Mouse (Mus musculus) heart, adult 9 months (tissue): Measurements from ENCODE around the gene Plaur.
A peak's percentile ranks its signal among the peaks of the same experiment; 100 is the strongest.

Experiments used
- DNase-seq, 2 experiments: peaks; one replicate each; pipeline ENCODE4 v3.0.0; 2022; ENCODE audit warnings: low spot score in 2 of 2

The Plaur gene

DNA sequence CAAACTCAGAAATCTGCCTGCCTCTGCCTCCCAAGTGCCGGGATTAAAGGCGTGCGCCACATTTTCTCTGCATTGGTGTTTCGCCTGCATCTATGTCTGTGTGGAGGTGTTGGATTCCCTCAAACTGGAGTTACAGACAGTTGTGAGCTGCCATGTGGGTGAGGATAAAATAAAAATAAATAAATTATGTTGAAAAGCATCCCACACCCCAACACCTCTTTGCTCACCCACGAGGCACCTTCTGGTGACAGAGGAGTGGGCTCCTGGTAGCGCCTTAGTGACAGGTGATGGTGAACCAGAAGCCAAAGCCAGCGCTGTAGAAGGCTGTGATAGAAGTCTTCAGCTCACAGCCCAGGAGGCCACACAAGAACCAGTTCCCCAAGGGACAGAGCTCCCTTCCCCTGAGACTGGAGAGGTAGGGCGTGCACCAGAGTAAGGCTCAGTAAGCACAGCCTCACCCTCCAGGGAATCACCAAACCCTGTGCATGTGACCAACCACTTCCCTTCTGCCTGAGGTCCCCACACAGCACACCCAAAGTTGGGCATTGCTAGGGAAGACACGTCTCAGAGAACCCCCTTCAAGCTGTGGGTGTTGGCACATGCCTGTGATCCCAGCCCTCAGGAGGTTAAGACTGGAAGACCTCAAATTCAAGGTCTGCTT is 16.9 kb upstream of the Plaur start:
- peak in 1 of 2 experiments; percentile 25 for DNase-seq

- no peak for DNase-seq
These were observed 15.5 kb upstream of the Plaur start for GRCm38 (mm10) chr7:24446697-24447340.

DNA sequence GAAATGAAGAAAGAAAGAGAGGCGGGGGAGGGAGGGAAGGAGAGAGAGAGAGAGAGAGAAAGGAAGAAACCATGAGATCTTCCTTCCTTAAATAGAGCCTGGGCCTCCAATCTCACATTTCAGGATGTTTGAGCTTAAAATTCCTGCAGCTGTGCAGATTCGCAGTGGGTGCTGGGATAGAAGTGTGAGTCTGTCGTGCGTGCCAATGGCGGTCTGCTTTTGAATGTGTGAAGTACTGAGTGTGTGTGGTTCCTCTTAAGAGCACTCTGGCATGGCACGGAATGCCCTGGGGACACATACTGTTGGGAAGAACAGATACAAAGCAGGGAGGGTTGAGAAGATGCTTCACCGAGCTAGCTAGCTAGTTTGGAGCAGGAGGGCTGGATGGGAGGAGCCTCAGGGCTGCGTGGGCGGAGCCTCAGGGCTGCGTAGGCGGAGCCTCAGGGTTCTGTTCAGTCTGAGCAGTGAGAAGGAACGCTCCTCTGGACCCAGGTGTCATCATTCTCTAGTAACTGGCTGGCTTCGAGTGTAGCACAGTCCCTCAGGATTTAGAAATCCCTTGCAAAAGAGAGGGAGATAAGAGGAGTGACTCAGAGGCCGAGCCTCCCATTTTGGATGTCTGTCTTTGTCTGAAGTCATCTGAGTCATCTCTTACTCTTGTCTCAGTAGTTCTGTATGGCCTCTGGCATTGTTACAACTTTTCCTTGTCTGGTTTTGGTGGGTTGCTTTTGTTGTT is 13.3 kb upstream of the Plaur start:
- DNase-seq, result no peak

DNA sequence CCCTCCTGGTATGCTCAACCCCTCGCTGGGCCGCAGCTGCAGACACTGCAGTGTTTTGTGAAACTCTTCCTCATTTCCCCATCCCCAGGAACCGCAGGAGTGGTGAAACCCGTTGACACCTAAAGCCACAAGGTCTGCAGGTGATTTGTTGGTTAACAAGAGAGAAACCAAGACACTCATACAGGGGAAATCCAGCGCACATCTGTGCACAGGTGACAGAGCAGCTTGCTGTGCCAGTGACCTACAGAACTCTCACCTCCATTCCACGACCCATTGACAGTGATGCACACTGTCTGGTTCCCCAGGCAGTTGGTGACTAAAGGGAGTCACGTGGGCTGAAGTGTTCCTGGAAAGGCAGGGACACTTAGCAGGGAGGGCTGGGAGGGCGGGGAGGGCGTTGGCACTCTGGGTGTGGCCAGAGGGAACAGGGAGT is 11.7 kb upstream of the Plaur start:
- no peak for DNase-seq

DNA sequence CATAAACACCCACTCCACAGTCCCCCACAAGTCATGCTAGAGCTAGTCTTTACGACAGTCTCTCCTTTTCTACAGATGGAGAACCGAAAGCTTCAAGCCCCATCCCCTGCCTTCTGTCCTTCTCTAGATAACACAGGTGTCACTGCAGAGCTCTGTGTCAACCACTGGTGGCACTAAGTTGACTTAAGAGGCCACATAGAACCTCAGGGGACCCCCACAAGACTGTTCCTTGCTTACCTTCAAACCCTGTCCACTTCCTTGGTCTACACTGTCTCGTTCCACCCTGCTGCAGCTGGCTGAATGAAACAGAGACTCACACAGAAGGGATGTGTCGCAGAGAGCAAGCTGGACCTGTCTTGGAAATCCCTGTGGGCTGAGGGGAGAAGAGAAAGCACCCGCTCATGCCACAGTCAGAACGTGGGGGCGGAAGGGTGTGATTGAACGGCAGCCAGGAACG is 10.4 kb upstream of the Plaur start, which contains the start of gene Irgc1:
Gene Irgc1 (minus strand): TSS at position 443 of the 457 bp plus-strand sequence.
- no peak for DNase-seq

DNA sequence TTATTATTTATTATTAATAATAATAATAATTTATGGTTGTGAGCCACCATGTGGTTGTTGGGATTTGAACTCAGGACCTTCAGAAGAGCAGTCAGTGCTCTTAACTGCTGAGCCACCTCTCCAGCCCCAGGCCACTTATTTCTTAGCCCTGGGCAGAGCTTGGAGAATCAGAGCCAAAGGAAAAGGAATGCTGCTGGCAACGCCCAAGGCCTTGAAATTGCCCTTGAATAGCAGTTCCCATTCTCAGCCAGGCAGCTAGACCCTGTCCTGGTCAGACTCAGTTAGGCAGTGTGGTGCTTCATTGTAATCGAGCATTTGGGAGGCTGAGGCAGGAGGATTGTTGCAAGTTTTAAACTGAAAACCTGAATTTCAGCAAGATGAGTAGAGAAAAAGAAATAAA is 8.1 kb upstream of the Plaur start:
- DNase-seq, result no peak

- DNase-seq, result peak; percentile 50 to 77
These were observed 6.6 kb upstream of the Plaur start for GRCm38 (mm10) chr7:24455726-24456125.

- peak in 1 of 2 experiments; percentile 33 for DNase-seq
These were observed 4.4 kb upstream of the Plaur start for GRCm38 (mm10) chr7:24457726-24458370.

DNA sequence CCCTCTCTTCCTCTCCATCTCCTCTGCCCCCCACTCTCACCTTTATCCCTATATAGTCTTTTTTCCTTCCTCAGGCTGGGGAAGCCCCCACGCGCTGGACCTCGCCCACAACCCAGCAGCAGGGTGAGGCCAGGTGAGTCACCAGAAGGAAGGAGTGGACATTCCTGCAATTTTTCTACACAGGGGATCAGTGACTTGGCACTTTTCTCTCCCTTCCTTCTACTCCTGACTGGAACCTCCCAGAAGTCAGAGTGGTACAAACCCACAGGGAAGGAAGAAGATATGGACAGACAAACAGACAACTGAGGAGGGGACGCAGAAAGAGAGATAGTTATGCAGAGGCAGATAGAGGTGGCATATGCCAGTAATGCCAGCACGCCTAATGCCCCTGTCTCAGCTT is 2.8 kb upstream of the Plaur start:
- DNase-seq, result no peak

DNA sequence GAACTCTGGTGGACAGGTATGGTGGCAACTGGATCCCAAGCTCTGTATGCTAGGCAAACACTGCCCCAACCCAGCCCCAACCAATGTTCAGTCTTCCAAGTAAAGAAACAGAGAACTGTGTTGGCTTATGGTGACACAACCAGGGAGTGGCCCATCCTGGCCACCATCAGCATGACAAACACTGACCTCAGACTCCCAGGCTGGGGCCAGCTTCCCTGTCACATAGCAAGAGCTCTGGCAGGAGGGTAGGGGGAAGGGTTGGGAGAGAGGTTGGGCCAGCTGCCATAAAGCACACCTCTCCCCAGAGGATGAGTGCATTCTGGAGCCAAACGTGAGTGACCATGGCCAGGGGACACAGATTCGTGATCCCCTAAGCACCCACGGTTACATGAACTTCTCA is 2.4 kb upstream of the Plaur start:
- DNase-seq, result peak; percentile 54

DNA sequence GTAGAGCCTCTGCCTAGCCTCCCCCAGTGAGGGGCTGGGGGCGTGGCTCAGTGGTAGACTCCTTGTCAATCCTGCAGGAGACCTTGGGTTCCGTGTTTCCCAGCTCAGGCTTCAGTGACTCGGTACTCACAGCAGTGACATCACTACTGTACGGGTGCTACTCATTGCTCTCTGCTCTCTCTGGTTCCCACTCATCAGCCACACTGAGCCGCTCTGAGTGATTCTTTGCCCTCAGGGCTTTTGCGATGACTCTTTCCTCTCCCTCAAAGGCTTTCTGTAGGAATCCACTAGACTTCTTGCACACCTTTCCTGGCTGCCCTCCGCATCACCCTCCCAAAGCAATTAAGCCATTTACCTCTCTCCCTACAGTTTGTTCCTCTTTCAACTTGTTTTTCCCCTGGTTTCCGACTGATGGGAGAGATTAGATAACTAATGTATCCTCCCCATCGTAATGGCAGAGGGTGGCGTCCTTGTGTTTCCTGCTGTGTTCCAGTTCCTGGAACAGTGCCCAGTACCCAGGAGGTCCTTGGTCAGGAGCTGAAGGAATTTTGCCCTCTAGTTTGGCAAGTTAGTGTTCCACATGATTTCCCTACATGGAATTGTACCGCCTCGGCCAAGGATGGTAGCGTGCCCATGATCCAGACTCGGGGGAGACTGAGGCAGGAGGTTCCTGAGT is 770 bp upstream of the Plaur start:
- peak; percentile 36 to 38 for DNase-seq

- no peak for DNase-seq
These were observed 4.6 kb downstream of the Plaur start for GRCm38 (mm10) chr7:24466835-24467234.

- DNase-seq, result no peak
These were observed 5.6 kb downstream of the Plaur start for GRCm38 (mm10) chr7:24467886-24468285.

DNA sequence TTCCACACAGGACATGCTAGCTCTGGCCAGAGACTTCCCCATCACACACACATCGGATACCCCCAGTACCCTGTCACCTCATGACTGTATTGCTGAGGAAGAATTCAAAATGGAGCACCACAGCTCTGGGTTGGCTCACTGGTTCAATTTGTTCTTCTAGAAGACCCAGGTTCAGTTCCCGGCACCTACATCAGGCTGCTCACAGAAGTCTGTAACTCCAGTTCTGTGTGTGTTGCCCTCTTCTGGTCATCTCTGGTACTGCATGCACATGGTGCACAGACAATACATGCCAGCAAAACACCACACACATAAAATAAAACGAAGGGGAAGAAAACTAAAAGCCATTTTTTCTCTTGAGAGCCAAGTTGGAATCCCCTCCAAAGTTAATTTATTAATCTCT is 6.8 kb downstream of the Plaur start:
- no peak for DNase-seq

DNA sequence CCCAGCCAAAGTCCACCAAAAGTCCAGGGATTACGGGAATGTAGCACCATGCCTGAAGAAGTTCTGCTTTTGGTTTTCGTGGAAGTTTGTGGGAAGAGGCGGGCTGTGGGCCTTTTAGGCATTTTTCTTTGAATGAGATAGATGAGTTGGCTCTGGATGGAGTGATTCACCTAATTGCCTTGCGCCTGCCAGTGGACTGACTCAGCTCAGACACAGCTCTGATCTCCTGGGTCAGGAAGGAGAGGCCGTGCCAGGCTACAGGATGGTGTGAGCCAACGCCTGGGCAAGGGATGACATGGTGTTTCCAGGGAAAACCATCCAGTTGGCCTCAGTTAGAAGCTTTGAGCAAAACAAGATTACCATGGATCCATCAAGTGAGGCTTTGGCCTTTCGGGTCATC is 8.1 kb downstream of the Plaur start:
- no peak for DNase-seq

DNA sequence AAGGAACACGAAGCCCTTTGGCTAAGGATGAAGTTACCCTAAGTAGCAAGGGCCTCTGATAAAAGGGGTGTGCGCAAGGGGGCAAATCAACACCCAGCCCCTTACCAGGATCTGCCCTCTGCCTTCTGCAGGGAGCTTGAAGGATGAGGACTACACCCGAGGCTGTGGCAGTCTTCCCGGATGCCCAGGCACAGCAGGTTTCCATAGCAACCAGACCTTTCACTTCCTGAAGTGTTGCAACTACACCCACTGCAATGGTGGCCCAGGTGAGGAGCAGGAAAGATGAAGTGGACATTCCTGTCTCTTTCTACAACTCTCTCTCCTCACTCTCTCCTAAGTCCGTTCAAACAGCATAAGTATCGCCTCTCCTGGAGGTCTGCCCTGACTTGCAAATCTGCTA is 10.2 kb downstream of the Plaur start:
- DNase-seq, result no peak

DNA sequence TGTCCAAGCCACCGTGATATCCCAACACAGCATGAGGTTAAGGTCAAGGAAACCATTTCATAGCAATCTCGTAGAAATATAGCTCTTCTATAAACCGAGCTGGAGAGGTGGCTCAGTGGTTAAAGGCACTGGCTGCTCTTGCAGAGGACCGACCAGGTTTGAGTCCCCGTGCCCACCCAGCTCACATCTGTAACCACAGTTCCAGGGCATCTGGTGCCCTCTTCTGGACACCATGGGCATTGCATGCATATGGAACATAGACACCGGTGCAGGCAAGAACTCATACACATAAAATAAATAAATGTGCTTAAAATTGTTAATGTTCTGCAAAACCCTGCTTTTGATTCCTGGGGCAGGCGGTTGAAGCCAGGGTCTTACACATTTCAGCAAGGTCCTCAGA is 10.7 kb downstream of the Plaur start:
- no peak for DNase-seq

- DNase-seq, result peak; percentile 28 to 42
These were observed 11.7 kb downstream of the Plaur start for GRCm38 (mm10) chr7:24473913-24474529.

DNA sequence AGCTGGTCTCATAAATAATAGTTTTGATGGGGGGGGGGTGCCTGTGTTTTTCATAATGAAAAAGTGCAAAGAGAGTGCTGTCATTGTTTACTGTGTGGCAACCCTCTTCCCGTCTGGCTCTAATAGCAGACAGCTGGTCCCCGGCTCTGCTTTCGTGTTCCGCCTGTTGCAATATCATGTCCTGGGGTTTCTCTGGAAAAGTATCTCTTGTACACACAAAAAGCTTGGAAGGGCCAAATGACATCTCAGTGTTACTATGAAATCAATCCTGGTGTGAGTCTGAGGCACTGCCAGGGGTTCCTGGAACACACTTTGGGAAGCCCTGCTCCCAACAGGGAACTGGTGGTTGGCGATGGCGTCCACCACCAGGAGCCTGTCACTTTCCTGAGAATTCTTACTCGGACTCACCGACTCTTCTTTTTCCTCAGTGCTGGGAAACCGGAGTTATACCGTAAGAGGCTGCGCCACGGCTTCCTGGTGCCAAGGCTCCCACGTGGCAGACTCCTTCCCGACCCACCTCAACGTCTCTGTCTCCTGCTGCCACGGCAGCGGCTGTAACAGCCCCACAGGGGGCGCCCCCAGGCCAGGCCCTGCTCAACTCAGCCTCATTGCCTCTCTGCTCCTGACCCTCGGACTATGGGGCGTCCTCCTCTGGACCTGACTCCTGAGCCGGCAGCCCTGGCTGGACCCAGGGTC is 12.7 kb downstream of the Plaur start:
- DNase-seq, result no peak

GRCm38 (mm10) chr7:24476338-24476737 is 14.1 kb downstream of the Plaur start:
- no peak for DNase-seq

DNA sequence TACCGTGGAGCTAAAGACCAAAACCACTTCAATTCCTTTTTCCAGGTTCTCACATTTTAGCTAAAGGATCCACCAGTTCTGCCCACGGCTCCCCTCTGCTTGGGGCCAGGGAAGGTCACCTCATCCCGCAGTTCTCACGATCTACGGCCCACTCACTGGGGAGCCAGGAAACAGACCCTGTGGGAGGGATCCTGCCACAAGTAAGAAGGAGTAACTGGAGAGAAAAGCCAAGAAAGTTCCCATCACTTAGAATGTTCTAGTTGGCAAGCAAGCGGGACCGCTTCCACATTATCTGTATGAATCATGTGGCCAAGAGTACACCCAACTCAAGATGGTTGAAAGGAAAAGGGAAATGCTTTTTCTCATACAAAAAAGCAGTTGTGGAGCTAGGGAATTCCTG is 14.6 kb downstream of the Plaur start:
- no peak for DNase-seq
